Mouse (Mus musculus): ENCODE data around the gene 4930432M17Rik.

GRCm38 (mm10) chr3:121723968-121724524, 53.5 kb downstream of the 4930432M17Rik start:
- TF ChIP-seq POLR2A (IDR thresholded peaks at IDR 0.05; ENCODE audit: low read depth, low read length) (no peak), TCF12 (IDR thresholded peaks at IDR 0.05; ENCODE audit: low read depth, low read length) (no peak), USF1 (IDR thresholded peaks at IDR 0.05; ENCODE audit: low read depth, low read length) (no peak), CHD1 (IDR thresholded peaks at IDR 0.05; ENCODE audit: low read depth, low read length) (no peak), ETS1 (conservative IDR thresholded peaks at IDR 0.05; ENCODE audit: low read depth, low read length) (no peak), CTCF (conservative IDR thresholded peaks at IDR 0.05 in 1 of 2, IDR thresholded peaks at IDR 0.05 in 1 of 2; ENCODE audit: low read depth in 2 of 2, low read length in 2 of 2) (no peak)

Measured in CH12.LX (cell line).